In genomic region chr16:89986672-89987362, GRCm38 (mm10) we compare ENCODE assay signal across 9 mouse cellular contexts.
DNase-seq lines count a peak whose midpoint lies in the region; ATAC-seq and TF ChIP-seq lines count a peak whose summit lies in the region.
"Had no signal": no experiment of that assay in that cellular context is flagged by ENCODE, and none has a peak within 500 bp of the region (broad histone marks: within the 10 kb centered on the region; RNA-seq: fewer than 3 reads in every experiment).

No protein-coding gene starts in this region.

- DNase-seq in forebrain, embryonic 10.5 days (ENCODE audit: extremely low spot score, low spot score), result no peak
- no peak for DNase-seq in forebrain, postnatal 0 days
- DNase-seq in CD8-positive naive resting alpha-beta T cell, adult 2 months (ENCODE audit: low read depth in 2 of 2, low spot score in 2 of 2), result peak; percentile 23 to 35
- DNase-seq in left cerebral cortex, postnatal 14 days (ENCODE audit: low spot score in 2 of 2), result no peak
- no peak for DNase-seq in cerebellum, postnatal 36 days
- DNase-seq in layer of hippocampus, adult 9-10 months (ENCODE audit: low spot score), result no peak

- H3K27ac ChIP-seq in forebrain, embryonic 10.5 days, result peak overlapping the region; percentile 56; the same call in 1 of the 2 replicates
- H3K27ac ChIP-seq in forebrain, postnatal 0 days (ENCODE audit: low read depth, low read length), result no peak overlapping the region
- H3K27ac ChIP-seq in hindbrain, embryonic 12.5 days, result no peak overlapping the region
- no peak overlapping the region for H3K27ac ChIP-seq in midbrain, embryonic 15.5 days
- H3K27ac ChIP-seq: limb, embryonic 12.5 days had no signal

- no peak overlapping the region for H3K4me3 ChIP-seq in forebrain, embryonic 10.5 days
- H3K4me3 ChIP-seq in forebrain, postnatal 0 days (ENCODE audit: low read depth, low read length), result no peak overlapping the region
- H3K4me3 ChIP-seq in hindbrain, embryonic 12.5 days, result no peak overlapping the region
- H3K4me3 ChIP-seq in midbrain, embryonic 15.5 days, result no peak overlapping the region
- H3K4me3 ChIP-seq: limb, embryonic 12.5 days had no signal

- intact Hi-C loops in left cerebral cortex, postnatal 14 days (cut with DNase I), result no loop called here

- H3K36me3 ChIP-seq in forebrain, embryonic 10.5 days (replicated peaks), result peaks cover 4% of the 10 kb centered on the region
- no peaks in the 10 kb centered on the region for H3K36me3 ChIP-seq in forebrain, postnatal 0 days (ENCODE audit: insufficient read depth)
- no peaks in the 10 kb centered on the region for H3K36me3 ChIP-seq in hindbrain, embryonic 12.5 days
- H3K36me3 ChIP-seq in midbrain, embryonic 15.5 days (replicated peaks), result no peaks in the 10 kb centered on the region
- H3K36me3 ChIP-seq: limb, embryonic 12.5 days had no signal

- H3K4me2 ChIP-seq in forebrain, postnatal 0 days (ENCODE audit: low read depth), result no peak overlapping the region
- no peak overlapping the region for H3K4me2 ChIP-seq in hindbrain, embryonic 12.5 days (replicated peaks)
- no peak overlapping the region for H3K4me2 ChIP-seq in midbrain, embryonic 15.5 days
- H3K4me2 ChIP-seq: limb, embryonic 12.5 days had no signal

- no peak for ATAC-seq in forebrain, postnatal 0 days
- peak; percentile 64 for ATAC-seq in hindbrain, embryonic 12.5 days (ENCODE audit: low FRiP score)
- 0 out of 2 replicates have a peak, but pooled peaks have one; percentile 15 for ATAC-seq in midbrain, embryonic 15.5 days (replicated peaks)

- 81% methylated on average over 18 of the region's 18 CpGs for WGBS in forebrain, embryonic 10.5 days
- WGBS in forebrain, postnatal 0 days, result 68% methylated on average over 18 of the region's 18 CpGs
- 64% methylated on average over 18 of the region's 18 CpGs for WGBS in hindbrain, embryonic 12.5 days
- WGBS in midbrain, embryonic 15.5 days, result 64% methylated on average over 18 of the region's 18 CpGs

- H3K9ac ChIP-seq in forebrain, postnatal 0 days, result no peak overlapping the region
- no peak overlapping the region for H3K9ac ChIP-seq in hindbrain, embryonic 12.5 days
- H3K9ac ChIP-seq in midbrain, embryonic 15.5 days, result no peak overlapping the region
- H3K9ac ChIP-seq: limb, embryonic 12.5 days had no signal

- H3K27me3 ChIP-seq in forebrain, embryonic 10.5 days (ENCODE audit: poor library complexity, severe bottlenecking), result no peaks in the 10 kb centered on the region
- H3K27me3 ChIP-seq in forebrain, postnatal 0 days (ENCODE audit: insufficient read depth, low read length), result no peaks in the 10 kb centered on the region
- H3K27me3 ChIP-seq in hindbrain, embryonic 12.5 days, result no peaks in the 10 kb centered on the region
- no peaks in the 10 kb centered on the region for H3K27me3 ChIP-seq in midbrain, embryonic 15.5 days (replicated peaks)
- H3K27me3 ChIP-seq: limb, embryonic 12.5 days had no signal

- H3K9me3 ChIP-seq in forebrain, embryonic 10.5 days, result no peaks in the 10 kb centered on the region
- no peaks in the 10 kb centered on the region for H3K9me3 ChIP-seq in forebrain, postnatal 0 days (ENCODE audit: low read length)
- H3K9me3 ChIP-seq in hindbrain, embryonic 12.5 days (replicated peaks), result no peaks in the 10 kb centered on the region
- no peaks in the 10 kb centered on the region for H3K9me3 ChIP-seq in midbrain, embryonic 15.5 days
- H3K9me3 ChIP-seq: limb, embryonic 12.5 days had no signal

- no peak for TF ChIP-seq CTCF in forebrain, postnatal 0 days (IDR thresholded peaks at IDR 0.05; ENCODE audit: low read depth)

- H3K4me1 ChIP-seq in forebrain, embryonic 10.5 days, result peaks cover 17% of the 10 kb centered on the region
- 0 out of 2 replicates have a peak, but pooled peaks cover 4% of the 10 kb centered on the region for H3K4me1 ChIP-seq in forebrain, postnatal 0 days (ENCODE audit: insufficient read depth)
- H3K4me1 ChIP-seq in hindbrain, embryonic 12.5 days, result peaks cover 12% of the 10 kb centered on the region
- H3K4me1 ChIP-seq in midbrain, embryonic 15.5 days, result 0 out of 2 replicates have a peak, but pooled peaks cover 8% of the 10 kb centered on the region

Comparison
In these comparisons a context has a peak if more than half of its experiments do, and no peak if none do; other contexts are left out.
1. DNase-seq: peak in CD8-positive naive resting alpha-beta T cell, adult 2 months (2 of 2); none in forebrain, embryonic 10.5 days (single experiment), forebrain, postnatal 0 days (single experiment), left cerebral cortex, postnatal 14 days (0 of 2), cerebellum, postnatal 36 days (0 of 2) and layer of hippocampus, adult 9-10 months (single experiment).